Mouse (Mus musculus) testis, postnatal 14 days (tissue): ENCODE measurements around the gene Gne.
"Not testable (repeated sequence)": the region's sequence is repeated elsewhere in the genome, so short reads cannot be mapped to it uniquely, and the experiment has no call there.

Experiments used
- DNase-seq: peaks from one replicate; pipeline ENCODE4 v3.0.0; 2021; ENCODE audit warnings: low spot score

Gne gene

DNA sequence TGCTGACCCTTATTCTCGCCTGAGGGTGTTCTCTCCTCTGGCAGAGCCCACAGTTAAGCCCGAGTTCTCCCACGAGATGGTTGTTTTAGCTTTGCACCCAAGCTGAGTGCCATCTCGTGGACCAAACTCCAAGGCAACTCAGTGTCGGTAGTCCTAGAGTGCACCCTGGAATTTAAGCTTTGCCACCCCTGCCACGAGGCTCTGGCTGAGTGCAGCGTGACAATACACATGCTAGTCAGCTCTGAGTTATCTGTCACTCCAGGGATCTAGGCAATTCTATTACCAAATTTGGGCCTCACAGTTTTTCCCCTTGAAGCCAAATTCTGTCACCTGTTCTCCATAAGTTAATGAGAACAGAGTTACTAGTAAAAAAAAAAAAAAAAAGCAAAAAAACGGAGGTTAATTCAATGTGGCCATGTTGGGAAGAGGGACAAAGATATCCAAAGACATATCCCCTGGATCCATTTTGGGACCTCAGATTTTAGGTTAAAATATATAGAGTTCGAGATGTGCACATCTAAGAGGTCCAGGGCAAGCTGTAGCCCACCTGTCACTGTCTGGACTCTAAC lies 11.0 kb downstream of the Gne start:
- no peak for DNase-seq

DNA sequence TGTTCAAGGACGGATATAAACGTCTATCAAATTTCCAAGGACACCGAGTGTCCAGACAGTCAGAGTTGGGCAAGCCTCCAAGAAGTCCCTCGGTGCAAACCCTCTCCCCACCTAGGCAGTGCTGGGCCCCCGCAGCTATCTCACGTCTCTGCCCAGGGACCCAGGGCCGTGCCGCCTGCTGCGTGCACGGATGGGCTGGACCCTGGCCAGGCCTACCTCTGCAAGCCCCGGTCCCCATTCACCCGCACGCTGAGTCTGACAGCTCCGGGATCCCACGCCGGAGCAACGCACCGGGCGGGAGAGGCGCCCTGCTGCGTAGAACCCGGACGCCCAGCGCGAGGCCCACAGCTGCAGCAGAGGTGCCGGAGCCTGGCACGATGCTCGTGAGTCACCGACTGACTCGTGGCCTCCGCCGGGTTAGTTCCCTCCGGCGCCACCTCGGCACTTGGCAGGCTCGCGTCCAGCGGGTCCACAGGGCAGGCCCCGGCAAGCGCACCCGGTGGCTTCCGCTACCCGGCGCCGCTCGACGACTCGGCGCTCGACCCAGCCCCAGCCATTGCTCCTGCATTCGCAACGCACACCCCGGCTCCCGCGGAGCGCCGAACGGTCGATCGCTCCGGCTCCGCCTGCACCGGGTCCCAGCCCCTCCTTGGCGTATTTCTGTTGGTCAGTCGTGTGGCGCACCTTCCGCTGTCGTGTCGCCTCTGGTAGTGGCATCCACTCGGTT lies 11.7 kb downstream of the Gne start:
- peak; percentile 91 for DNase-seq

GRCm38 (mm10) chr4:44071741-44072145 lies 12.2 kb downstream of the Gne start:
- DNase-seq, result no peak

DNA sequence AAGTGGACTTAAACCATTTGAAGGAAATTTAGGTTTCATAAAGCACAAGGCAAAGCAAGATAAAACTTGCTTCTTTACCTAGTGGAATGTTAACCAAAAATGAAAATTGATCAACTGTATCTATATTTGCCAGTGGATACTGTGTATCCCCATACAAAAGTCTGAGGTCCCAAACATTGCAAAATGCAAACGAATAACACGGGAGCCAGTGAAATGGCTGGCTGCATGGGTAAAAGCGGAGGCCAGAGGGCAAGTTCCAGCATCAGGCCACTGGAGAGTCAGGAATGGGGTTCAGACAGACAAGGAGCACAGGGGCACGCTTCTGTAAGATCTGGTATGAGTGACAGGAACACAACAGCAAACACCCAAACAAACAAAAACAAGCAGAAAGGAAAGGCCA lies 13.3 kb downstream of the Gne start:
- DNase-seq, result no peak

- DNase-seq, result no peak
Measured at GRCm38 (mm10) chr4:44069411-44069810, 14.6 kb downstream of the Gne start.

- no peak for DNase-seq
Measured at GRCm38 (mm10) chr4:44068736-44069135, 15.2 kb downstream of the Gne start.

DNA sequence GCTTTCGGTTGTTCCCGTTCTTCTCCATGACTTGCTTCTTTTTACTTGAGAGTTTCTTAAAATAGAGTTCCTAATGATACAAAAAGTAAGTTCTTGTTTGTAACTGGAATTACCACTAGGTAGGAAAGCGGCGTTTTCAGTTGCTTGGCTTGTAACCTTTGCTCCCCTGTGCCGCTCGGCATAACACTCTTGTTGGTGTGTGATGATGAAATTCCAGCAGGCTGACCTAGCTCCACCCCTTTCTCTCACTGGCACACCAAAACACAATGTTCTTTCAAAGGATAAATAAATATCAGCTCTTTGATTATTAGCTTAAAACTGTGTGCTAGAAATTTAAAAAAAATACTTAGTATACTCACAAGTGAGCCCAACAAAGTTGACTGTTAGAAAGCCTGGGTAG lies 17.1 kb downstream of the Gne start:
- no peak for DNase-seq

DNA sequence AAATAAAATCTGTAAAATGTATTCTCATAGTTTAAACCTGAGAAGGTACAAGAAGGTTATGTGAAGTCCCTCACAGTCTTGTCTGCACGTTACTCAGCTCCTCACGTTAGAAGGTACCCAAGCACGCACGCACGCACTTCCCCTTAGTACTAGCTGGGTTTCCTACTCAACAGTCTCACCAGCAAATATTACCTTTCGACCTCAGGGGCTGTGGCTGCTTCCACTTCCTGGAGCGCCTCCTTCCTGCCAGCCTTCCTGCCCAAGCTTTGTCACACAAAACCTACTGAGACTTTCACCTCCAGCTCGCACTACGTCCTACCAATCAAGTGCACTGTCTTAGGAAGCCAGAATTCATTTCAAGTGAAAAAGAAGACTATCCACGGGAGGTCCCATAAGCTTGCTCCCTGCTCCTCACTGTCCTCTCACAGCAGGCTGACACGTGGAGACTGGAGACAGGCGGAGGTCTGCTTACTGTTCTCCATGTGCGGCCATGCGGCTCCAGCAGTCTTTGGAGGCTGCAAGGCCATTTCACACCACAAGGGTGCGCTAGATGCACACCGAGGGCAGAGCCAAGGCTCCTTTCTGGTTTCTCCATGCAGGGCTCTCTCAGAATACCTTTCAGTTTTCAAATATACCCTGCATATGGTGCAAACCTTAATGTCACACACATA lies 18.5 kb downstream of the Gne start:
- DNase-seq, result peak; percentile 58

DNA sequence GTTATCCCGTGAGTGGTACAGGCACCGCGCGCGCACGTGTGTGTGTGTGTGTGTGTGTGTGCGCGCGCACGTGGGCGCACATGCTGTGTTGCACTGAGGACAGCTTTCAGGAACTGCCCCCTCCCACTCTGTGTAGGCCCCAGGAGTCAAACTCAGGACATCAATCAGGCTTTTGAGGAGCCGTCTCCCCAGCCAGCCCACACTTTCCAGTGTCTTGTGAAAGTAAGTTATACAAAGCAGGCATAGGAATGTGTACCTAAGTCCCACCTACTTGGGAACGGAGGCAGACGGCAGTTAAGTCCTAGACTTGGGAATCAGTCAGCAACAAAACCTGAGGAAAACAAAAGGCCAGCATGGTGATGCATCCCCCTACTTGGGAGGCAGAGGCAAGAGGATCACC lies 21.2 kb downstream of the Gne start:
- DNase-seq, result no peak

DNA sequence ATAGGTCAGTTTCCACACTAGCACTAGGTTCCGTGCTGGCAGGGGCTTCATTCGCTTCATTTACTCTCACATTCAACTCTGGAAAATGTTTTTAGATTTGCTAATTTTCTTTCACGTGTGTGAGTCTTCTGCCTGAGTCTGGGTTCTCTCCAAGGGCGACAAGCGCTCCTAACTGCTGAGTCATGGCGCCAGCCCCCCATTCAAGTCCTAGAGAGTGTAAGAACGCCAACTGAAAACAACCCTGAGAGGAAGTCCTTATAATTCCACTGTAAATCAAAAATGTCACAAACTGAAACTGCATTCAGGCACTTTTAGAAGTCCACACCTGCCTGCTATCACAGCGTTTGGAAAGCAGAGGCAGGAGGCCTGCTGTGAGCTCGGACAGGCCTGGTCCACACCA lies 21.9 kb downstream of the Gne start:
- no peak for DNase-seq

DNA sequence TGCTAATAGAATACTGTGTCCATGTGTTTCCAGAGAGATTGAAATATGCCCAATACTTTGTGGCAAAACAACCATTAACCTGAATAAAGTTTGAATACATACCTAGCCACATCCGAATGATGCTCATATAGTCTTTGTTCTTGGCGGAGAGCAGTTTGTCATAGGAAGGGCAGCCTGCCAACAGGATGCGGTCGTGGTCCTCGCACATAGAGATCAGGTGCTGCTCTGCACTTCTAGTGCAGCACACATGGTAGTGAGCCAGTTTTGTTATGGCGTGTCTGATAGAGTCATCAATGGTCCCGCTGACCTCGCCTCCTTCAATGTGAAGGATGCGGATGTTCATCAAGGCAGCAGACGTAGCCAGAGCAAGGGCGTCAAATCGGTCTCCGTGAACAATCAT lies 24.3 kb downstream of the Gne start:
- no peak for DNase-seq

DNA sequence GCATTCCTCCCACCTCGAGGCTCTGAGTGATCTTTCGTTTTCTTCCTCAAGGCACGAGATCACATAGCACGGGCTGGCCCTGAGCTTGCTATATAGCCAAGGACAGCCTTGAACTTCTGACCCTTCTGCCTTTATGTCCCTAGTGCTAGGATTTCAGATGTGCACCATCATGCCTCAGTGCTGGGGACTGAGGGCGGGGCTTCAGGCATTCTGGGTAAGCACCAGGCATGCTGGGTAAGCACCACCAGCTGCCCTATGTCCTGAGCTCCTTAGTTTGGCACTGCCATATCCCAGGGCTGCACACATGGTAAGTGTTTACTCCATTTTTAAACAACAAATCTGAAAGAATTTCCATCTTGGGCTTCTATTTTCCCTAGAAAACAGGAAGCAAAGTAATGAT lies 34.2 kb downstream of the Gne start:
- no peak for DNase-seq

- no peak for DNase-seq
Measured at GRCm38 (mm10) chr4:44046066-44046465, 37.9 kb downstream of the Gne start.

DNA sequence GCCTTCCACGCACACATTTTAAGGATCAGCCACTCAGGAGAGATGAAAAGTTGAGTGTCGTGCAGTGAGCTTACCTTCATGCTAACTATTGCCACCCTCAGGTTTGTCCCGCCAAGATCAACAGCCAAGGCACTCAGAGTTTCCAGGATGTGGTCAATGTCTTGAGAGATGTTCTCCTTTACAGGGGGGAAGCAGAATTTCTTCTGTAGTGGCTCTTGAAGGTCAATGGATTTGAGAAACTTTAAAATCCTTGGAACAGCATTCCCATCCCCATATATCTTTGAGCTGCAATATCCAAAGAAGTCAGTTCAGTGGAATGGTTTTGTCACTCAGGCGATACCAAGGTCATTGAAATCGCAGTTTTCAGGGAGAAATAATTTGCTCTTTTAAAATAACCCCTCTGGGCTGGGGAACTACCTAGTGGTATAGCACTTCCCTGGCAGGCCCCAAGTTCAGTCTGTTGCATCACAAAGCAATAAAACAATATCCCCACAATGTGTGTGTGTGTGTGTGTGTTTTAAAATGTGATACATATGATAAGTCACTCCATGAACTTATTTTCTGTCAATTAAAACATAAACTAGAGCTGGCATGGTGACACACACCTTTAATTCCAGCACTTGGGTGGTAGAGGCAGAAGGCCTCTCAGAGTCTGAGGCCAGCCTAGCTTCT lies 39.2 kb downstream of the Gne start:
- no peak for DNase-seq

DNA sequence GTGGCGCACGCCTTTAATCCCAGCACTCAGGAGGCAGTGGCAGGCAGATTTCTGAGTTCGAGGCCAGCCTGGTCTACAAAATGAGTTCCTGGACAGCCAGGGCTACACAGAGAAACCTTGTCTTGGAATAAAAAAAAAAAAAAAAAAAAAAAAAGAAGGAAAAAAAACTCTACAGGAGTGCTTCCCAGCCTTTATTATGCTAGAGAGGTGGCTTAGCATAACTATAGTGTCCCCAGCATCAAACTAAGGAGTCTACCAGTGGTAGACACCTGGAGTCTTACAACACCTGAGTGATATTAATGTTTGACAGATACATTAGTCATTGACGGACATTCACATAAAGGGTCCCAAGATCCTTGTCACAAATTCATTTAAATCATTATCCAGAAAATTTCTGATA lies 40.8 kb downstream of the Gne start:
- DNase-seq, result not testable (repeated sequence)

DNA sequence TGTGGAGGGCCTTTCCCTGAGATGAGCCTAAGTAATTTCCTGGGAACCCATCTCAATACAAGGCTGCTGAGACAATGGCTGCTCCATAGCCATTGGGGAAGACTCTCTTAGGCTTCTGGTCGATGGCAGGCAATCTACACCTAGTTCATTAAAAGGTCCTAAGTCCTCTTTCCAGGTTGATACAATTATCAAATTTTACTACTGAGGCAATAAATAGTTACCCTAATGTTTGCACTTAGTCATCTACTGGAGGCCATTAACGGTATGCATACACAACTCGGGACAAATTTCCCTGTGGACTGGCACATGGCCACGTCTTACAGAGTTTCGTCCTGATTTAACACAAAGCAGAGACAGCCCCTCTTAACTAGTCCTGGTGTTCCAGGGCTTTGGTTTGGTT lies 41.5 kb downstream of the Gne start:
- DNase-seq, result no peak

- DNase-seq, result no peak
Measured at GRCm38 (mm10) chr4:44040802-44041201, 43.2 kb downstream of the Gne start.

DNA sequence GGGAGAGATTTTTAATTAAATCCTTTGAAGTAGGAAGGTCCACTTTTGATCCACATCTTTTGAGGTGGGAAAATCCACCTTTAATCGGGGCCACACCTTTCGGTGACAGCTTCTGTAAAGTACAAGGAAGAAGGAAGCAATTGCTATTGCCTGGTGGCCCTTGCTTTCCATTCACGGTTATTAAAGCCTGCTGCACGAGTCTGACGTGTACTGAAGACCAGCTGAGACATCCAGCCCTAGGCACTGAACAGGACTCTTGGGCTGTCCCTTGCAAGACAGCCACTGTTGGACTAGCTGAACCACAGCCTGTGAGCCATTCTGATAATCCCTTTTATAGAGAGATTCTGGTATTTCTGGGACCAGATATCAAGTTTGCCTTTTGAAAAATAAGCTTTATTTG lies 47.5 kb downstream of the Gne start:
- DNase-seq, result no peak

DNA sequence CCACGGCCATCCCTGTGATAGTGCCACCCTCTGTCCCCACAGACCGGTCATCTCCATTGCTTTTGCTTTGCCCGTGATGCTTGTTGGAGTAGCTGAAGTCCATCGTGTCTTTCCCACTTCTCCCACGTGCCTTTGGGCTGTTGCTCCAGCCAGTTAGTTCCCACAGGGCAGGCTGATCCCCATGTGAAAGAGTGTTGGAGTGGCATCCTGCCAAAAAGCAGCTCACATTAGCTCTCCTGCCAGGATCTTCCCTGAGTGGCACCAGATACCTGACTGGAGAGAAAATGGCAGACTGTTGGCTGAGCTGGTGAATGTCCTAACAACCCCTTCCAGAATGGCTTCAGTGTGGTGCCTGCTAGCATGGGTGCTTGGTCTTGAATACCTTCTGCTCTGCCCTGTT lies 52.5 kb downstream of the Gne start:
- no peak for DNase-seq

DNA sequence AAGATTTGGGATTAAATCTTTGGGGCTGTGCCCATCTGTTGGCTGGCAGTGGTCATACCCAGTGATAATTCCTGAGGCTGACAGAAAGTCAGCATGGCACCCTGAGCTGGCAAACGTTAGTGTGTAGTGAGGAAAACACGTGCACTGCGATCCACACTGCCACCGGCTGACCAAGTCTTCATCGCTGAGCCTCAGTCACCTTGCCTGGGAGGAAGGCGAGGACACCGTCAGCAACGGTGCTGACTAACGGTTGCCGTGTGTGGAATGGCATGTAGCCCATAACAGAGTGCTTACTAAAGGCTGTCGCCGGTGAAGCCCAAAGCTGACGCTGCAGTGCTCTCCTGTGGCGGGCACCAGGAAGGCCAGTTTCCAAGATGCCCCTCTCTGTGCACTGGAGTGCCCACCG lies 54.3 kb downstream of the Gne start:
- no peak for DNase-seq

DNA sequence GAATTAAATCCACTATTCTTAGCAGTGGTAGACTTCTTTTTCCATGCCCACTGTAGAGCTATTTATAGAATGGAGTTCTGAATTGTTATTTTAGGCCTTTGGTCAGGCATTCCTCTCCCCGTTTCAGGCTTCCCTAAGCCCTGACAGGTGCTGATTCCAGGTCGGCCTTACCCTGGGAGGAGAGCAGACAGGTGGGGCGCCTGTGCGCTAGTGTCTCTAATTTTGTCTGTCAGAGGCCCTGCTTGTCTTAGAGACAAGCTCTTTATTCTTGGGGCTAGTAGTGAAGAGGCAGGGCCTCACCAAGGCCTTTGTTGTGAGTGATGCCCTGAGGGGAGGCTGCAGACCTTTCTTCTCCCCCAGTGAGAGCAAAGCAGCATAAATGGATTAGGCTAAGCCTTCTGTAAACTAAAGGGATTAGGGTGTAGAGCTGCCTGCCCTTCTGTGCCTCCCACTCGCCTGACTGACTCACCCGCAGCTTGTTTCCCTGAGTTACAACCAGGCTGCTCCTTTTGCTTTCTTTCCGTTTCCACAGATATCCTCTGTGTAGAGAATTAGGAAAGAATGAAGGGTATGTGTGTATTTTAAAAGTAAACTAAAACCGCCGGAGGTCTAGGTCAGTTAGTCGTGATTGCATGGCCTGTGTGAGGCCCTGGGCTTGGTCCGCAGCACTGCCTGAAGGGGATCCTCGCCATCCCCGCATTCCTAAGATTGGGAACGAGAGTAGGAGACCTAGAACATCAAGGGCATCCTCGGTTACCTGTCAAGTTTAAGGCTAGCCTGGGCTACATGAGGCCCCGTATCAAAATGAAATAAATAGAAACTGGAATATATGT lies 55.5 kb downstream of the Gne start:
- DNase-seq, result no peak

DNA sequence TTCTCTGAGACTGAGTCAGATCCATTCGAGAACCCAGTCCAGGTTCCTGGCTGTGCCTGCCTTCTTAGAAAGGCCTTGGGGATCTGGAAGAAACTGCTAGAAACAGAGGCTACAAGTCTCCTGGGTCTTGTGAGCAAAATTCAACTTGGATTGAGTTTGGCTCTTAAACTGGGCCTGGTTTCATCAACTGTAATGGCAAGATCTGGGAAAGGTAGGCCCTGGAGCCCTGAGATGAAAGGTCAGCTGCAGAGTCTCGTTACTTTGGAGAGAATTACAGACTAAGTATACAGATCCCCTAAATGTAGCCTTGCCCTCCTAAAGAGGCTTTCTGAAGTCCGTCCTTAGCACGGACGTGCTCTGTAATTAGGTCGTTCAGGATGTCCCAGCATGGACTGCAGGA lies 58.4 kb downstream of the Gne start:
- no peak for DNase-seq
